Mouse (Mus musculus): ENCODE data around the gene Slc52a3.

- TF ChIP-seq CTCF (IDR thresholded peaks at IDR 0.05; ENCODE audit: control insufficient read depth, insufficient read depth, insufficient read length) (no peak), MYOD1 (IDR thresholded peaks at IDR 0.05; ENCODE audit: control insufficient read depth, insufficient read length, low read depth) (no peak), USF1 (IDR thresholded peaks at IDR 0.05; ENCODE audit: low read depth) (no peak)
These were observed 25.8 kb upstream of the Slc52a3 start for GRCm38 (mm10) chr2:151970191-151971172.
